Mouse (Mus musculus): Measurements from ENCODE around the gene A430005L14Rik.

GRCm38 (mm10) chr4:153980470-153980869, 23.4 kb downstream of the A430005L14Rik start:
- TF ChIP-seq CTCF (IDR thresholded peaks at IDR 0.05; ENCODE audit: low read depth) (no peak), EP300 (IDR thresholded peaks at IDR 0.05; ENCODE audit: low read depth) (no peak)

Measured in liver, postnatal 0 days (tissue).